Mouse (Mus musculus) cerebellum, postnatal 4 days (tissue): ENCODE results near the gene Cela2a.

Experiments used
- DNase-seq, 2 experiments: peaks; one replicate each; pipeline ENCODE4 v3.0.0; 2022; ENCODE audit warnings: low spot score in 2 of 2, mixed read lengths in 1 of 2

Gene Cela2a

DNA sequence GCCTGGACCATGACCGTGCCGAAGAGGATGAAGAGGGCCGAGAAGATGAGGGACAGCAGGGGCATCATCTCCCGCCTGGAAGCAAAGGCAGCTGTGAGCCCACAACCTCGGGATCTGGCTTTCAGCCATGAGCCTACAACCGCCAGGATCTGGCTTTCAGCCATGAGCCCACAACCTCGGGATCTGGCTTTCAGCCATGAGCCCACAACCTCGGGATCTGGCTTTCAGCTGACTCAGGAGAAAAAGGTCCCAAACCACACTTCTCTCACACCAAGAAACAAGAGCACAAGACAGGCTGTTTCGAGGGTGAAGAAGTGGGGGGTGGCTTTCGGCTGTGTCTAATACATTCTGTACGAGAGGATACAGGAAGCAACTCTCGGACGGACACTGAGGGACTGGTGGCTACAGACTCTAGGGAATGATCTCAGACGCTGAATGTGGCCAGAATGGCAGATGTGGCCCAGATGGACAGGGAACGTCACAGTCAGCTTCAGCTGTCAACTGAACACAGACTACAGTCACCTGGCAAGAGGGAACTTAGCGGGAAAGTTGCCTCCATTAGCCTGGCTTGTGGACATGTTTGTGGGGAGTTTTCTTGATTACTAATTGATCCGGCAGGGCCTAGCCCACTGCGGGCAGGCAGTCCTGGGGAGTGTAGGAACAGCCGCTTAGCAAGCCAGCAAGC is 59.1 kb downstream of the Cela2a start:
- DNase-seq = peak; percentile 36 to 79

DNA sequence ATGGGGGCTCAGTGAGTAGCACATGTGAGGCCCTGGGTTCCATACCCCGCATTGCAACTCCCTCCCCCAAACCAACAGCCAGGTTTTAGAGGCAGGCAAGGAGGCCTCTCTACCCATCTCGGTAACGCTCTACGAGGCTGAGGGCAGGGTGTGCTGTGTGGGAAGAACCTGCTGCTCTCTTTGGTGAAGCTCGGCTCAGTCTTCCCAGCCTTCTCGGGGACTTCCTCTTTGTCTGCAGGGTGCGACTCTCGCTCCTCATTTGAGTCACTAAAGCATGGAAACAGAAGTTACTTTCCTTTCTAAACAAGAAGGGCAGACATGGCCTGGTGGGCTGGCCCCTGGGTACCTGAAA is 59.7 kb downstream of the Cela2a start:
- DNase-seq = no peak

DNA sequence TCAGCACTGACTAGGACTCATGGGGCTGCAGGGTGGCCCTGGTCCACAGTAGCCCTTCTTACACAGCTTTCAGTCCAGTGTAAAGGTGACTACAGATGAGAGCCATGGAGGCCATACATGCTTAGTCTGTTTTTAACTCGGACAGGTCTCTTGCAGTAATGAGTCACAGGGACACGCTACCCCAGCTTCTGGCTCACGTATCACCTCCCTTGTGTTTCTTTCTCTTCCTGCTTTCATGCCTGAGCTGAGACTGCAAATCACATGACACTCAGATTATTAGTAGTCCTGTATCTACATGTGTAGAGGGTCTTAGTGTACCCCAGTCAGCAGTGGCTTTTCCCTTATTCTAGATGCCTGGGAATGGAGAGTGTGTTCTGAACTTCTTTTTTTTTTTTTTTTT is 61.0 kb downstream of the Cela2a start:
- DNase-seq = no peak
